Mouse (Mus musculus): Measurements from ENCODE around the gene Ccpg1os.

The Ccpg1os gene

DNA sequence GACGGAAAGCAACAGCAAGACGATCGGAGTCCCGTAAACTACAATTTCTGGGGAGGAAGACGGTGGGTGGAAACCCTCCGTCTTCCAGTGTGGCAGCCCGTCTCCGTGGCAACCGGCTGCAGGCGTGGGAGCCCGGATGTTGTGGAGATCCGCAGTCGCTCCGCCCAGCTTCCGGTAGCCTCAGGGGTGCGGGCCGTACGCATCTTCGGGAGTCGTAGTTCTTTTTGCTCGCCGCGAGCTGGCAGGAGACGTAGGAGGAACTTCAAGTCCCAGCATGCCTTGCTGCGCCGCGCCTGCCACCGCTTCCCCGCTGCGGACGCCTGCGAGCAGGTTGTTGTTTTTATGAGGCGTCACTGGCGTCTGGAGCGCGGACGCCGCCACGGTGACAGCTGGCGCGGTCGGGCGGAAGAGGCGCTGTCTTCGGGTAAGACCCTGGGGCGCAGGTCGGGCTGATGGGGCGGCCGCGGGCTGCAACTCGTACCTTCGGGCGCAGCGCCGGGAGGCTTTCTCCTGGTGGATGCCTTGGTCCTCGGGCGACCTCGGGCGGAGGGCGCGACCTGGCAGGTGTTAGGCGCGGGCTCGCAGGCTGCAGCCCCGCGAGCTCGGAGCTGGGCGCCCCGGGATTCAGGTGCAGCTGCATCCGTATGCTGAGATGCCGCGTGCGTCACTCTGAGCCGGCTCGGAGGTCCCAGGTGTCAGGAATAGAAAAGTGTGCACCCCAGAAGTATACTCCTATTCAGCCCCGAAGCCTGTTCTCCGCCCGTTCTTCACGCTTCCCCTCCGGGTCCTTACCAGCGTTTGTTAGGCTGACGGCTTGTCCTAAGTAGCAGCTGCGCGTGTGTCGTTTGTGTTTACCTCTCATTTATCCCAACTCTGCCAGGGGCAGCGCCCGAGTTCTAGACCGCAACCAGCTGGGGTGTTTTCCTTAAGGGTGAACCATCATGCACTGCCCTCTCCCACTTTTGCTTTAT is at the start of gene Ccpg1os, which contains the start of gene Ccpg1:
Ccpg1os (minus strand) TSS at position 133 of the 971 bp plus-strand sequence.
Ccpg1 (plus strand) TSS at position 180 of the 971 bp plus-strand sequence.
- peak; percentile 94 for DNase-seq (ENCODE audit: low spot score)

DNA sequence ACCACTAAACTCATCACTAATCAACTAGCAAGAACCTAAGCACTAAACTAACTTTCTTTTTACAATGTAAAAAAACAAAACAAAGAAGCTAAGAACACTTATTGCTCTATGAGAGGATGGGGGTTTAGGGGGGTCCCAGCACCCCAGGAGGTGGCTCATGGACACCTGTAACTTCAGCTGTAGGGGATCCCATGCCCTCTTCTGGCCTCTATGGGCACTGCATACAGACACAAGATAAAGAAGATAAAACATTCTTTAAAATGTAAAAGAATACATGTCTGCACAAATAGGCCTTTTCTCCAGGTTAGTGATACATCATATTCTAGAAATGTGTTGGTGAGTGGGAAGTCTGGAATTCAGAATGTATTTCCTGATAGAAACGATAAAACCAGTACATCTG is 48.2 kb upstream of the Ccpg1os start:
- no peak for DNase-seq (ENCODE audit: low spot score)

DNA sequence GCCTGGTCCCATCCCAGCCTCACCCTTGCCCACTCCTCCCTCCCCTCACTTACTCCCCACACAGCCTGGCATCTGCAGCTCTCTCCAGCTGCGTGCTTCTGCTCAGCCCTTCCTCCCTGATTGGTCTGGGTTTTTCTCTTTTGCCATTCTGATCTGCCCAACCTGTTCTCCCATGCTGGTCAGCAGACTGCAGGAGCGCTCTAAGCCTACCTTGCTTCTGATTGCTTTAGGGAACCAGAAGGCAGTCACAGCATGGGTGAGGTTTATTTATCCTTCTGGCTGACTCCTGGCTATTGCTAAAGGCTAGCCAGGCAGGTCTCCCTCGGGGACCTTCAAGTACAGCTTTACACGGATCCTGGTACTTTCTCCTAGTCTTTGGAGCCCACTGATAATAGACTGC is 46.2 kb upstream of the Ccpg1os start:
- no peak for DNase-seq (ENCODE audit: low spot score)

DNA sequence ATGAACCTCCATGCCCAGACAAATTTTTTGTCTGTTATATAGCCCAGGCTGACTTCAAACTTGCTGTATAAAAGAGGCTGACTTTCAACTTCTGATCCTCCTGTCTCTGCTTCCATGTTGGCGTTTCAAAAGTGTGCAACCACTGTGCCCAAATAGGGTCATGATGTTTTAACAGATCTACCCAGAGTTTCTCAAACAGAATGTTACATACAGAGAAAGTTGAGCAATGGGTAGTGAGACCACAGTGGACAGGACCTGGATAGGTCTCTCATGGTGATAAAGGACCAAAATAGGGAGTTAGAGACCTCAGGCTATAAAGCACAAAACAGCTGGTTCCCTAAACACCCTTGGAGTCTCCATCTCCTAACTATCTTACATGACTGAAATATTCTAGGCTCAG is 45.3 kb upstream of the Ccpg1os start:
- no peak for DNase-seq (ENCODE audit: low spot score)

DNA sequence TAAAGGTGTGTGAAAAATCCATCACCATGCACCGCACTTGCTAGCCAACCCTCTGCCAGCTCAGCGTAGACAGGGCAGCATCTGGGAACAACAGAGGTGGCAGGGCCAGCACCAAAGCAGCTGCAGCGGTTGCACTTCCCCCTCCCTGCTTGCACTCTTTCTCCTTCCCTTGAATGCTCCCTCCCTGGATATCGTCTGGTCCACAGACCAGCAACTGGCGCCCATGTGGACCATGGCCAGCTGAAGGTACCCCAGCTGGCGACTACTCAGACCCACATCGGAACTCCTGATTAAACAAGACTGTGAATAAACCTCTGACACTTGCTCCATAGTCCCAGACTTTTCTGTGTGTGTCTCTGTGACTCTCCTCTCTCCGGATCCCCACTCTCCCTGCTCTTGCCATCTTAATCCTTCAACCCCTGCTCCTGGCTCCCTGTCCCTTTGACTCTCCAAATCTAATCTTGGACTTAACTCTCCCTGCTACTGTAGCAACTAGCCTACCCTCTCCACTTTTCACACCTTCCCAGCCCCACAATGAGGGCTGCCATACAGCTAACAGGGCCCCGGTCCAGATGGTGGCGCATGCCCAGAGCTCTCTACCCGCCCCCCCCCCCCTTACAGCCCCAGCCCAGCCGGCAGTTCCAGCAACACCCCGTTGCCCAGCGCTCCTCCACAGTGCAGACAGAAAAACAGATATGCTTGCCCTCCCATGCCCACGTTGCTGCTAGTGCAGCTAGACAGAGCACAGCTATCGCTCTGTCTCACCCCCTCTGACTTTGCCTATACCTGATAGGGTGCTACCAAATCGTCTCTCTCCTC is 40.8 kb upstream of the Ccpg1os start:
- DNase-seq (ENCODE audit: low spot score): peak; percentile 29

DNA sequence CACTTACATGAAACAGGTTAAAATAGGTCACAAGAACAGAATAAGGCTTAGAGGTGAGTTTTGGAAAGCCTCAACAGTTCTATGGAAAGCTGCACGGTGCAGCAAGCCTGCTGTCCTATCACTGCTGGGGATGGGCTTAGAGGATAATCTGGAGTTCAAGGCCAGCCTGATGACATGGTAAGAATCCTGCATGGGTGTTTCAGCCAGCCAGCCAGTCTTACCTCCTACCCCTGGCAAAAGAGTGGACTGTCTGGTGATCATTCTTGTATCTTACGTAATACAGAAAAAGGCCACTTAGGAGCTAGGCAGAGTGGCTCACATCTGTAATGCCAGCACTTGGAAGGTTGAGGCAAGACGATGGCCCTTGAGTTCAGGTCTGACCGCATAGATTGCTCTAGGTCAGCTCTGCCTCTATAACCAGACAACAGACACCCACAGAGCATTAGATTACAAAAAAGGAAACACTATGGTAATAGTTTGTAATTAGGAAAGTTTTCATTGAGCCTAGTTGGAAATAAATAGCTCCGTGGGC is 35.5 kb upstream of the Ccpg1os start:
- no peak for DNase-seq (ENCODE audit: low spot score)

DNA sequence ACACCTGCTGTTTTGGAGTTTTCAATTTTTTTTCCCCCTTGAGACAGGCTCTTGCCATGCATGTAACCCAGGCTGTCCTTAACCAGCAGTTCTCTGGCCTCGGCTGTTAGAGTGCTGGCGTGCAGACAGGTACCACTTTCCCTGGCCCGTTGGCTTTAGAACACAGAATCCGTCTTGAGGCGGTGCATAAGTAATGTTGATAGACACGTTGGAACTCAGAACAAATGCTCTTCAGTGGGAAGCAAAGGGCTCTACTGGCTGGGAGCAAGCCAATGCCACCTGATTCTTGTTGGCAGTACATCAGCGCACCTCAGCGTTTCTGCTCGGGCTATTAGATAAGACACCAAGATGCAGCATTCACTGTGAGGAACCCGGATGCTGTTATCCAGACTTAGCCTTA is 34.7 kb upstream of the Ccpg1os start:
- no peak for DNase-seq (ENCODE audit: low spot score)

DNA sequence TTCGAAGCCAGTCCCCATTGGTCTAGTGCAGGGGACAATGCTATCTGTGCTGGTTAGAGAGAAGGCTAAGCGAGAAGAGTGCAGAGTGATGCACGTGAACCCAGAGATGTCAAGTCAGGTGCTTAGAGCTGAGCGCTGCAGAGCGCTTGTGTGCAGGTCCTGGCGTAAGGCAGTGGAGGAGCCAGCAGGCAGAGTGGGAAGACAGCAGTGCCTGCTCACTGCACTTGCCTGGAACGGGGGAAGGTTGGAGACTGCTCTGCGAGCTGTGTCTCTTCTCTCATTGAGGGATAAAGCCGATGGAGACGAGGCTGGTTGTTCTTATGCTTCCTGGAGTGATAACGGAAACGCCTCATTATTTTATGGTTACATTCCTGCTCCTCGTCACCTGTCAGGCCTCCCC is 29.5 kb upstream of the Ccpg1os start:
- DNase-seq (ENCODE audit: low spot score): no peak

DNA sequence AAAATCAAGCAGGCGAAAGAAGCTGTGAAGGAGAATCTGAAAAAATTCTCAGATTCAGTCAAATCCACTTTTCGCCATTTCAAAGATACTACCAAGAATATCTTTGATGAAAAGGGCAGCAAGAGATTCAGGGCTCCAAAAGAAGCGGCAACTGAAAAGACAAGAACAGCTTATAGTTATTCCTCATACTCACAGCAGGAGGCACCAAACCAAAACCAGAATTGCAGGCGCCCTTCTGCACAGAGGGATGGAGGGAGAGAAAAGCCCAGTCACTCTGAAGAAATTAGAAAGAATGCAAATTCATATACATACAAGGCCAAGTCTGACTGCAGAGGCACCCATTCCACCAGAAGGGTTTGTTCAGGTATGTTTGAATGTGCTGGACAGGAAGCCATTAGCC is 27.4 kb upstream of the Ccpg1os start:
- DNase-seq (ENCODE audit: low spot score): no peak

DNA sequence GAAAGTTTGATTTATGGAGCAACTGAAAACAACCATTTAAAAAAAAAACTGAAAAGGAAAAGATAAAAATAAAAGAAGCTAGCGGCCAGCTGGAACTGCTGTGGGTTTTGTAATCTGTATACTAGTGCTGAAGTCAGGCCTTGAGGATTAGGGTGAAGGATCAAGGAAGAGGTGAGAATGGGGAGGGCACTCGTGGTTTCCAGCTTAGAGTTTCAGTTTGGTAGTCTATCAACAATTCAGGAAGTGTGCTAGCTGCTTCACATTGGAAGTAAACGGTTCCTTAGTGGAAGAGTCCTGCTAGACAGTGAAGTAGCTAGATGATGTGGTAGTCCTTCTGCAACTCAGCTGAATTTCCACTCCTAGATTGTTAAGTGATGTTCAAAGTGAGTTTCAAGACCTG is 23.2 kb upstream of the Ccpg1os start:
- DNase-seq (ENCODE audit: low spot score): no peak

DNA sequence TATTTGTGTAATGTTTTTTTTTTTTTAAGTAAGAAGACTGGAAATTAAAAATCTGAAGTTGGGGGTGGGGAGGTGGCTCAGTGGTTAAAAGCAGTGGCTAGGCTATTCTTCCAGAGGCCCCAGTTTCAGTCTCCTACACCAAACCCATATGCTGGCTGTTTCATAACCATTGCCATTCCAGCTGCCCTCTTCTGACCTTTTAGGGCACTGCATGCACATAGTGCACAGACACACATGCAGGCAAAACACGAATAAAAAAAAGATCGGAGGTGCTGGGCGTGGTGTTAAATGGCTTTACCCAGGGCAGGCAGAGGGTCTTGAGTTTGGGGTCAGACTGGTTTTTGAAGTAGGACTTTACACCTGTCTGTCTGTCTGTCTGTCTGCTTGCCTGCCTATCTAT is 21.0 kb upstream of the Ccpg1os start:
- no peak for DNase-seq (ENCODE audit: low spot score)

DNA sequence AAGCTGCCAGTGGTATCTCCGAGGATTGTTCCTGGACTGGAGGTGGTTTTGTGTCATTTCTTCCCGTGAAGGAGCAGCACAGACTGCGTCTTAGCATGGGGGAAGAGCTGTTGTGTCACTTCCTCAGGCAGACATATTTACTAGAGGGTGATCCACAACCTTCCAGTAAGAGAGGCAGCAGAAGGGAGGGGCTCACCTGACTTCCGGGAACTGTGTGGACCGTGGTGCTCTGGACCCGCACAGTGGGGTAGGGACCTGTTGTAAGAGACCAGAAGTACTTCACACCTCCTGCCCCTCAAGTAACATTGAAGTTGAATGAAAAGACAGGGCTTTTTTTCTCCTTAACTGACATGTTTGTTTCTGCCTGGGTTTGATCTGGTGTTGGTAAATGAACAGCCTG is 19.9 kb upstream of the Ccpg1os start:
- DNase-seq (ENCODE audit: low spot score): no peak

DNA sequence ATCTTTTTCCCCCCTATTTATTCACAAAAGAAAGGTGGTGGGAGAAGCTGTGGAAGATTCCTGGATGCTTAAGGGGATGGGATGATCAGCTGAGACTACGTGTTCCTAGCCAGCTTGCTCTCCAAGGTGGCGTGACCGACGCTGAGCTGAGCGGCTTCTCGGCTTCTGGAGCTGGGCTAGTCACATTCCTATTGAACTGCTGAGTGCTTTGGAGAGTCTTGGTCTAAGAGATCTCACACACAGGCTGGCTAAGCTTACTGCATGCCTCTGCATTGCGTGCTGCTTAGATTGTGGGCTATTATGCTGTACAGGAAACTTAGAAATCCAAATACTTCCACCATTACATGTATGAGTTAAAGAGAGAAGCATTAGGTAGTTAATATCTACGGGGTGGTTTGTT is 18.9 kb upstream of the Ccpg1os start:
- DNase-seq (ENCODE audit: low spot score): no peak

DNA sequence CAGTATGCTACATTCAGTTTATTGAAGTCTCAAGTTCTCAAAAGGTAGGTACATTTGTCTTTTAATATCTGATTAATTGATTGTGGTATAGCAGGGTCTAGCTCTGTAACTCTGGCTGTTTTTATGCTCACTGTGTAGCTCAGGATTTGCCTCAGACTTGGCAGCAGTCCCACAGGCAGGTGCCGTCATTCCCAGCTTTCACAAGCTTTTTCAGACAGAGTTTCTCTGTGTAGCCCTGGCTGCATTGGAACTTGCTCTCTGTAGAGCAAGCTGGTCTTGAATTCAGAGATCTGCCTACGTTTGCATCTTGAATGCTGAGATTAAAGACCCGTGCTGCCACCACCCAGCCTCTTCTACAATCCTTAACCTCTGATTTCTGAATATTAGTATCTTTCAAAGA is 17.0 kb upstream of the Ccpg1os start:
- no peak for DNase-seq (ENCODE audit: low spot score)

DNA sequence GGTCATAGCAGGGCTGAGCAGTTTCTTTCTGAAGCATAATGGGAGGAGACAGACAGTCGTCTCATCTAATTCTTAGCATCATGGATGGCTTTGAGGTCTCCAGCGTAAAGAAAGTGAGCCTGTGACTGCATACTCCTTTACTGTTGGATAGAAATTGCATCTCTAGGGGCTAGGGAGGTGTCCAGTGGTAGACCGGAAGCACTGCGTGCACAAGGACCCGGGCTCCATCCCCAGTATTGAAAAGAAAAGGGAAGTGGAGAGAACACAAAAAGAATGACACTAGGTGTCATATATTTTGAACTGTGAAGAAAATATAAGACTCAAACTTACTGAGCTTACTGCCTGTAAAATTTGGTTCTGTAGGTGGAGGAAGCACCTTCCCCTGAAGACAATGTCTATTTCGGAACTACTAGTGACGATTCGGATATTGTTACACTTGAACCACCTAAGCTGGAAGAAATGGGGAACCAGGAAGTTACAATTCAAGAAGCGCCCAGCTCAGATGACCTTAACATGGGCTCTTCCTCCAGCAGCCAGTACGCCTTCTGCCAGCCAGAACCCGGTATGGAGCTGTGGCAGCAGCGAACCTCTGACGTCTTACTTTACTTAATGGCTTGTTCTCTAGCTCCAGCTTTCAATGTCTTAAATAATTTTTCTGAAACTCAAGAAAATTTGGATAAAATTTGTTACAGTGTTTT is 16.3 kb upstream of the Ccpg1os start:
- no peak for DNase-seq (ENCODE audit: low spot score)

DNA sequence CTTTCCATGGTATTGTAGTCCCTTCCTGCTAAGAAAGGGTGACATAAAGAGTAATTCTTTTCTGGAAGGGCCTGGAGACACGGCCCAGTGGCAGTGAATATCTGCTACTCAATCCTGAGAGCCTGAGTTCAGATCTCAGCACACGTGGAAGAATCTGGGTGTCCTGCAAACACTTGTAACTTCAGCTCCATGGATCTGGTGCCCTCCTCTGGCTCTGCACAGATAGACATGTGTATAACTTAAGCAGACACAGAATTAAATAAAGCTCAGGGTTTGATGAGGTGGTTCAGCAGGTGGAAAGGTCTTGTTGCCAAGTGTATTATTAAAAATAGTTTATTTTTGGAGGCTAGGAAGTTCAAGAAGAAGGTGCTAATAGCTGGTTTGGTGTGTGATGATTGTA is 15.3 kb upstream of the Ccpg1os start:
- no peak for DNase-seq (ENCODE audit: low spot score)

DNA sequence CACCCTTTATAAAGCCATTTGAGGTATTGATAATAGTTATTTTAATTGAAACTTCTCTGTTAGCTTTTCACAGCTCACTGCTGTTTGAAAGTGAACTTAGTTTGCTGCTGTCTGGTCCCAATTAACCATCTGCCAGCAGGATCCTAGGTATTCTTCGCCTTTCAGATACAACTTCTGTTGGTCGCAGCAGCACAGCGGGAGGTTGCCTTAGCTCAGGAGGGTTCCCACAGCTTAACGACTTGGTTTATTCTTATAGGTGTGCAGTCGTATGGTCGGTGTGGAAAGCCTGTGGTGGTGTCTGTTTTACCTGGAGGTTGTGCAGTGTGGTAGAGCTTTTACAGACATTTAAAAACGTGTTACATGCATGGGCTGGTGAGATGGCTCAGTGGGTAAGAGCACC is 11.6 kb upstream of the Ccpg1os start:
- no peak for DNase-seq (ENCODE audit: low spot score)

DNA sequence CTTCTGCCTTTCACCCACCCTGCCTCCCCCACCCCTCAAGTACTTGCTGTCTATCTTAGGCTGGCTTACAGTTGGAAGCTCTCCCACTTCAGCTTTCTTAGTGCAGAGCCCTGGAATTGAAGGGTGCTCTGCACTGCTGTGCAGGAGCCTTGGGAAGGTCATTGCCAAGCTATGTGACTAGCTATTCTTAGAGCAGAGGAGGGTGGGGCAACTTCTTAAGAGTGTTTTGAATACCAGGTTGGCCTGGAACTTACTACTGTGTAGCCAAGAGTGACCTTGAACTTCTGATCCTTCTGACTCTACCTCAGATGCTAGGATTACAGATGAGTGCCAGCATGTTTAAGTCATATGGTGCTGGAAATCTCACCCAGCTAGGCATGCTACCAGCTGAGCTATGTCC is 11.0 kb upstream of the Ccpg1os start:
- no peak for DNase-seq (ENCODE audit: low spot score)

DNA sequence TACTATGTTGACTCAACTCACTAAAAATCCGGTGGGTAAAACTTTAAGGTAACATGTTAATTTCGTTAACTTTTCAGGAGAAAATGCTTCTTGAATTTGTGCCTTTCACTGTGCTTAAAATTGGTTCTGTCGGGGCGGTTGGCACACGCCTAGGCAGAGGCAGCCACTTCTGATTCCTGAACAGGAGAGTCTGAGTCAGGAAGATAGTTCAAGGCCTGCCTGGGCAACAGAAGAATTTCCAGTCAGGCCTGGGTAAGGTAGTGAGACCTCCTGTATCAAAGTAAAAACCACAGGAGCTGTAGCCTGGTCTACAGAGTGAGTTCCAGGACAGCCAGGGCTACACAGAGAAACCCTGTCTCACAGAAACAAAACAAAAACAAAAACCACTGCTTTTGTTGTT is 7.4 kb upstream of the Ccpg1os start:
- DNase-seq (ENCODE audit: low spot score): no peak

DNA sequence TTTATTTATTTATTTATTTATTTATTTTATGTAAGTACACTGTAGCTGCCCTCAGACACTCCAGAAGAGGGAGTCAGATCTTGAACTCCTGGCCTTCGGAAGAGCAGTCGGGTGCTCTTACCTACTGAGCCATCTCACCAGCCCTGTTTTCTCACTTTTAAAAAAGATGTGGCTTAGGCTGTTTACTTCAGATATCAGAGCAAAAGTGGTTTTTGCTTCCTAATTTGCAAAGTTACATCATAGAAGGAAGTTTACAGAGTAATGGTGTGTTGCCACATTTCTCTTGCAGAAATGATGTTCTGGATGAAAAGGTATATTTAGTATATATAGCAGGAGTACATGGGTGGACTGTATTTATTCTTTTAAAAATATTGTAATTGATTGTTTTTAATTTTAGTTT is 6.2 kb upstream of the Ccpg1os start:
- no peak for DNase-seq (ENCODE audit: low spot score)

DNA sequence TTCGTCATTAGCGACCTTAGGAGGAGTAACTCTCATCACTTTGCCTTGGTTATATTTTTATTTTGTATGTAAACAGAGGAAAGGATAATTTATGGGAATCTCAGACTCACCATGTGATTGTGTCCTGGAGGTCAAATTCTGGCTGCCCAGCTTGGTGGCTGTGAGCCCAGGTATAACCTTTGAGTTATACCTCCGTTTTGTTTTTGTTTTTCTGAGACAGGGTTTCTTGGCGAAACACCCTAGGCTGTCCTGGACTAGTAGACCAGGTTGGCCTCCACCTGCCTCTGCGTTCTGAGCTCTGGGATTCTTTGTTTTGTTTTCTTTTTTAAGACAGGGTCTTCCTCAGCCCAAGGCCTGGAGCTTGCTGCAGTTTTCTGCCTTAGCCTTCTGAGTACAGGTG is 3.5 kb upstream of the Ccpg1os start:
- DNase-seq (ENCODE audit: low spot score): no peak

DNA sequence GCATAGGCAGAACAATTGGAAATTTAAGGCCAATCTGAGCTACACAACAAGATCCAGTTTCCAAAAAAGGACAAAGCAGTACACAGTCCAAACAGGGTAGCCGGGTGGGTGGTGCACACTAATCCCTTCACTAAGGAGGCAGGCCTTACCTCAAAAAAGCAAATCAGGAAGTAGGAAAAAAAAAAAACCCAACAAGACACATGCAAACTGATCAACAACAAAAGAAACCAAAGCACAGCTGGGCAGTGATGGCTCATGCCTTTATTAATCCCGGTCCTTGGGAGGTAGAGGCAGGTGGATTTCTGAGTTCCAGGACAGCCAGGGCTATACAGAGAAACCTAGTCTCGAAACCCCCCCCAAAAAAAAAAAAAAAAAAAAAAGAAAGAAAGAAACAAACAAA is 2.5 kb upstream of the Ccpg1os start:
- DNase-seq (ENCODE audit: low spot score): no peak

Measured in ovary, postnatal 36 days (tissue).